12 mouse cellular contexts compared by ENCODE assay signal in the genomic region with DNA sequence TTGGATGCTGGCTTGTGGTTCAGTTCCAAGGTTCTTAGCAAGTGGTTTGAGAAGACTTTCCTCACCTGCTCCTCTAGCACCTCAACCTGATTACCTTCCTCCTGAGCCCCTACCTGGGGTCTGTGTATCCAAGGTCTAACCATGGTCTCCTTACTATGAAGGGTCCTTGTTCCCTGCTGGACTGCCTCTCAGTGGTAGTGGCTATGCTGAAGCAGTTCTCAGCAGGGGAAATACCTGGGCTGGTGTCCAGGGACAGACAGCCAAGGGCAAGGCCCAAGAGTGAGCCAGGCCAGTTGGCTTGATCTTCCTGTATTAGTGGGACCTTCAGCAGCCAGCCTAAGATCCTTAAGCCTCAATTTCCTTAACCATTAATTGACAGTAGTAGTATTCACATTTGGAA.
DNase-seq lines count a peak whose midpoint lies in the region; ATAC-seq lines count a peak whose summit lies in the region.
"Had no signal": no experiment of that assay in that cellular context is flagged by ENCODE, and none has a peak within 500 bp of the region (broad histone marks: within the 10 kb centered on the region; RNA-seq: fewer than 3 reads in every experiment).

No protein-coding gene starts in this region.

- no peak for ATAC-seq in kidney, embryonic 14.5 days (ENCODE audit: low FRiP score, low TSS enrichment)
- no peak for ATAC-seq in inflammation-experienced regulatory T-cells, adult 6 months
- no peak for ATAC-seq in megakaryocyte progenitor cell, adult 5-6 weeks (replicated peaks; ENCODE audit: poor library complexity)
- ATAC-seq: intestine, embryonic 16.5 days had no signal

- no peaks in the 10 kb centered on the region for H3K9me3 ChIP-seq in kidney, embryonic 14.5 days (ENCODE audit: control insufficient read depth, low read length)
- H3K9me3 ChIP-seq: embryonic facial prominence, embryonic 12.5 days; liver, embryonic 13.5 days had no signal

- no peak overlapping the region for H3K27ac ChIP-seq in kidney, embryonic 14.5 days (ENCODE audit: low read depth, low read length)
- H3K27ac ChIP-seq: embryonic facial prominence, embryonic 12.5 days; liver, embryonic 13.5 days had no signal

- no peak overlapping the region for H3K4me2 ChIP-seq in kidney, embryonic 14.5 days (replicated peaks; ENCODE audit: low read depth, low read length)
- H3K4me2 ChIP-seq: embryonic facial prominence, embryonic 12.5 days; liver, embryonic 13.5 days had no signal

- H3K4me1 ChIP-seq in kidney, embryonic 14.5 days (ENCODE audit: control insufficient read depth, insufficient read depth, low read length), result no peaks in the 10 kb centered on the region
- H3K4me1 ChIP-seq: embryonic facial prominence, embryonic 12.5 days; liver, embryonic 13.5 days had no signal

- H3K4me3 ChIP-seq in kidney, embryonic 14.5 days (ENCODE audit: low read length), result no peak overlapping the region
- H3K4me3 ChIP-seq: embryonic facial prominence, embryonic 12.5 days; liver, embryonic 13.5 days had no signal

- H3K36me3 ChIP-seq in kidney, embryonic 14.5 days (ENCODE audit: control insufficient read depth, insufficient read depth, low read length), result no peaks in the 10 kb centered on the region
- H3K36me3 ChIP-seq: embryonic facial prominence, embryonic 12.5 days; liver, embryonic 13.5 days had no signal

- intact Hi-C loops in gastrocnemius, postnatal 36 days (cut with DNase I), result no loop called here

- H3K27me3 ChIP-seq in kidney, embryonic 14.5 days (ENCODE audit: control insufficient read depth, insufficient read depth, low read length), result no peaks in the 10 kb centered on the region
- H3K27me3 ChIP-seq: embryonic facial prominence, embryonic 12.5 days; liver, embryonic 13.5 days had no signal

- H3K9ac ChIP-seq in kidney, embryonic 14.5 days (ENCODE audit: low read depth, low read length), result no peak overlapping the region
- H3K9ac ChIP-seq: embryonic facial prominence, embryonic 12.5 days; liver, embryonic 13.5 days had no signal

- DNase-seq in kidney, adult 8-10 months, result peak; percentile 67 to 68
- peak; percentile 37 for DNase-seq in cerebellum, adult 11-12 months
- peak; percentile 78 to 80 for DNase-seq in gastrocnemius, postnatal 36 days
- DNase-seq in lung, postnatal 10 days, result peak; percentile 60
- no peak for DNase-seq in spleen, adult 12 weeks (ENCODE audit: low spot score)
- DNase-seq: liver, embryonic 13.5 days; retina, postnatal 1 day had no signal
